16 mouse cellular contexts compared by ENCODE assay signal in the genomic region with DNA sequence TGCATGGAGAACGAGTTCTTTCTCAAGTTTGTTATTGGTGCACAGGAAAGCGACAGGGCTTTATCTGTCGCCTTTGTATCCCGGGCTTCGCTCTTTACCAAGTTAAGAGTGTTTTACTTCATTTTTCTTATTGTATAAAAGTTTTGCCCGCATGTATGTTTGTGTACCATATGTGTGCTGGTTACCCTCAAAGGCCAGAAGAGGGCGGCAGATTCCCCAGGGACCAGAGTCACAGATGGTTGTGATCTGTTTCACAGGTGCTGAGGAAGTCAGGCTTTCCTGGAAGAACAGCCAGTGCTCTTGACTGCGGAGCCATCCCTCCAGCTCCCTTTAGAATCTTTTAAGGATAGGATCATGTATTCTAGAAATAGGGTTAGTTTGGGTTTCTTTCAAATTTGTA. TPM values are rescaled to one million over a fixed set of nuclear protein-coding genes. Genes with fewer than 3 reads are reported as not detected.
DNase-seq lines count a peak whose midpoint lies in the region; ATAC-seq and TF ChIP-seq lines count a peak whose summit lies in the region.
"Had no signal": no experiment of that assay in that cellular context is flagged by ENCODE, and none has a peak within 500 bp of the region (broad histone marks: within the 10 kb centered on the region; RNA-seq: fewer than 3 reads in every experiment).

No protein-coding gene starts in this region.

- dilution Hi-C loops in CH12.LX (cut with MboI; ENCODE audit: extremely low pct_ligation_motif_present, extremely low pct_unique_long_range_greater_than_20kb, low sequenced_read_pairs): no loop called here

- no peak for TF ChIP-seq RAD21 in CH12.LX (IDR thresholded peaks at IDR 0.05; ENCODE audit: low read depth, low read length)

- no peak overlapping the region for H3K9ac ChIP-seq in liver, postnatal 0 days (replicated peaks)
- no peak overlapping the region for H3K9ac ChIP-seq in CH12.LX (ENCODE audit: insufficient read depth, low read depth)
- no peak overlapping the region for H3K9ac ChIP-seq in hindbrain, embryonic 16.5 days (ENCODE audit: low read depth, low read length)
- H3K9ac ChIP-seq: forebrain, postnatal 0 days; intestine, embryonic 15.5 days; lung, embryonic 15.5 days; neural tube, embryonic 12.5 days had no signal

- no peak for ATAC-seq in liver, postnatal 0 days
- ATAC-seq in hindbrain, embryonic 16.5 days: no peak
- ATAC-seq: forebrain, postnatal 0 days; intestine, embryonic 15.5 days had no signal

- TF ChIP-seq POLR2A in CH12.LX (IDR thresholded peaks at IDR 0.05; ENCODE audit: low read depth, low read length): no peak

- peak; percentile 34; the same call in 1 of the 2 replicates for TF ChIP-seq CTCF in liver, postnatal 0 days (IDR thresholded peaks at IDR 0.05; ENCODE audit: low read depth)
- peak in 1 of 2 experiments; percentile 40; a peak in 2 of 4 replicates for TF ChIP-seq CTCF in CH12.LX (conservative IDR thresholded peaks at IDR 0.05 in 1 of 2, IDR thresholded peaks at IDR 0.05 in 1 of 2; ENCODE audit: low read depth in 2 of 2, low read length in 2 of 2)

- no peaks in the 10 kb centered on the region for H3K27me3 ChIP-seq in liver, postnatal 0 days (ENCODE audit: insufficient read depth, low read length)
- peaks cover 3% of the 10 kb centered on the region for H3K27me3 ChIP-seq in CH12.LX (replicated peaks)
- no peaks in the 10 kb centered on the region for H3K27me3 ChIP-seq in hindbrain, embryonic 16.5 days (replicated peaks; ENCODE audit: control insufficient read depth, insufficient read depth, low read length)
- H3K27me3 ChIP-seq: intestine, embryonic 15.5 days; lung, embryonic 15.5 days; neural tube, embryonic 12.5 days had no signal

- WGBS in liver, postnatal 0 days (ENCODE audit: insufficient replicate concordance): 90% methylated on average over 8 of the region's 8 CpGs
- 90% methylated on average over 8 of the region's 8 CpGs for WGBS in hindbrain, embryonic 16.5 days

- H3K9me3 ChIP-seq in liver, postnatal 0 days (ENCODE audit: low read length): no peaks in the 10 kb centered on the region
- H3K9me3 ChIP-seq in CH12.LX (replicated peaks; ENCODE audit: low read length): peaks cover 7% of the 10 kb centered on the region
- peaks cover 2% of the 10 kb centered on the region; the same call in 1 of the 2 replicates for H3K9me3 ChIP-seq in hindbrain, embryonic 16.5 days (ENCODE audit: control insufficient read depth, low read length)
- H3K9me3 ChIP-seq: G1E; intestine, embryonic 15.5 days; lung, embryonic 15.5 days; neural tube, embryonic 12.5 days had no signal

- no peak overlapping the region for H3K4me2 ChIP-seq in liver, postnatal 0 days (ENCODE audit: low read depth, low read length)
- H3K4me2 ChIP-seq in CH12.LX (ENCODE audit: insufficient read depth, low read depth, poor library complexity, severe bottlenecking): no peak overlapping the region
- H3K4me2 ChIP-seq in hindbrain, embryonic 16.5 days (ENCODE audit: low read length): no peak overlapping the region
- H3K4me2 ChIP-seq: intestine, embryonic 15.5 days; lung, embryonic 15.5 days; neural tube, embryonic 12.5 days had no signal

- H3K4me1 ChIP-seq in liver, postnatal 0 days (ENCODE audit: insufficient read depth): no peaks in the 10 kb centered on the region
- peaks cover 0 to 3% of the 10 kb centered on the region in 2 experiments; a peak in 1 of 4 replicates for H3K4me1 ChIP-seq in CH12.LX (ENCODE audit: control insufficient read depth in 1 of 2, insufficient read depth in 2 of 2)
- peaks cover 2% of the 10 kb centered on the region; the same call in 1 of the 2 replicates for H3K4me1 ChIP-seq in hindbrain, embryonic 16.5 days (ENCODE audit: control insufficient read depth, insufficient read depth, low read depth, low read length)
- H3K4me1 ChIP-seq: intestine, embryonic 15.5 days; lung, embryonic 15.5 days; neural tube, embryonic 12.5 days had no signal

- no peaks in the 10 kb centered on the region for H3K79me2 ChIP-seq in CH12.LX (replicated peaks; ENCODE audit: control insufficient read depth, extremely low read depth, insufficient read depth, poor library complexity, severe bottlenecking)

- no peaks in the 10 kb centered on the region for H3K36me3 ChIP-seq in liver, postnatal 0 days (replicated peaks; ENCODE audit: insufficient read depth, low read length)
- H3K36me3 ChIP-seq in CH12.LX (replicated peaks in 1 of 2; ENCODE audit: control insufficient read depth in 1 of 2, insufficient read depth in 1 of 2, low read length in 1 of 2): peaks cover 0 to 19% of the 10 kb centered on the region in 2 experiments
- H3K36me3 ChIP-seq in hindbrain, embryonic 16.5 days (ENCODE audit: control insufficient read depth, insufficient read depth, low read length): no peaks in the 10 kb centered on the region
- H3K36me3 ChIP-seq: G1E; intestine, embryonic 15.5 days; lung, embryonic 15.5 days; neural tube, embryonic 12.5 days had no signal

- in situ Hi-C loops in CH12.LX (cut with MboI; ENCODE audit: low pct_ligation_motif_present, low pct_unique_long_range_greater_than_20kb, low sequenced_read_pairs): loop anchor here (5.0 kb wide), 1 partner anchor 36 kb away; the partner anchor contains the start of gene Ephx1

- no peak overlapping the region for H3K4me3 ChIP-seq in liver, postnatal 0 days (ENCODE audit: low read depth, low read length)
- H3K4me3 ChIP-seq in CH12.LX (replicated peaks in 1 of 3; ENCODE audit: low read depth in 2 of 3, low read length in 2 of 3, poor library complexity in 1 of 3): no peak overlapping the region
- no peak overlapping the region for H3K4me3 ChIP-seq in hindbrain, embryonic 16.5 days (ENCODE audit: low read length)
- H3K4me3 ChIP-seq: intestine, embryonic 15.5 days; lung, embryonic 15.5 days; neural tube, embryonic 12.5 days had no signal

- peak; percentile 78 for DNase-seq in heart, adult 11 months
- no peak for DNase-seq in heart, adult 8-10 months (ENCODE audit: low spot score)
- DNase-seq in liver, postnatal 0 days: no peak
- DNase-seq in liver (no peak), CH12.LX (ENCODE audit: extremely low read depth) (peak; percentile 29), ZHBTc4 (ENCODE audit: low read depth, low spot score) (peak; percentile 78)
- DNase-seq in adrenal gland, adult 8-10 months: no peak
- DNase-seq: adrenal gland, postnatal 36 days; cerebellum, adult 9-10 months; forebrain, postnatal 0 days; heart, adult 18-20 months had no signal

- no peak overlapping the region for H3K27ac ChIP-seq in liver, postnatal 0 days (ENCODE audit: low read depth)
- H3K27ac ChIP-seq in CH12.LX (ENCODE audit: insufficient read depth, low read depth): no peak overlapping the region
- no peak overlapping the region for H3K27ac ChIP-seq in hindbrain, embryonic 16.5 days (ENCODE audit: low read depth, low read length)
- H3K27ac ChIP-seq: intestine, embryonic 15.5 days; lung, embryonic 15.5 days; neural tube, embryonic 12.5 days had no signal

- TF ChIP-seq EP300 in liver, postnatal 0 days (IDR thresholded peaks at IDR 0.05; ENCODE audit: low read depth): no peak
- TF ChIP-seq EP300 in CH12.LX (IDR thresholded peaks at IDR 0.05; ENCODE audit: low read length): no peak

TF ChIP-seq in CH12.LX, 34 proteins besides CTCF, POLR2A, EP300 and RAD21:
- no peak for TF ChIP-seq USF1 (IDR thresholded peaks at IDR 0.05; ENCODE audit: low read depth, low read length)
- TF ChIP-seq MYC (IDR thresholded peaks at IDR 0.05; ENCODE audit: low read depth, low read length): no peak
- TF ChIP-seq IRF4 (IDR thresholded peaks at IDR 0.05; ENCODE audit: low read depth, low read length): no peak
- no peak for TF ChIP-seq NRF1 (IDR thresholded peaks at IDR 0.05; ENCODE audit: low read depth, low read length)
- TF ChIP-seq JUND (conservative IDR thresholded peaks at IDR 0.05; ENCODE audit: low read depth, low read length): no peak
- TF ChIP-seq MAFK (IDR thresholded peaks at IDR 0.05; ENCODE audit: insufficient replicate concordance, low read length): no peak
- TF ChIP-seq CHD2 (IDR thresholded peaks at IDR 0.05; ENCODE audit: low read length): no peak
- no peak for TF ChIP-seq TCF12 (IDR thresholded peaks at IDR 0.05; ENCODE audit: low read depth, low read length)
- TF ChIP-seq ZNF384 (IDR thresholded peaks at IDR 0.05; ENCODE audit: low read depth, low read length): no peak
- TF ChIP-seq SIN3A (IDR thresholded peaks at IDR 0.05; ENCODE audit: low read length): no peak
- TF ChIP-seq ZKSCAN1 (IDR thresholded peaks at IDR 0.05; ENCODE audit: borderline replicate concordance, low read depth, low read length): no peak
- no peak for TF ChIP-seq UBTF (IDR thresholded peaks at IDR 0.05; ENCODE audit: low read depth, low read length)

RNA-seq across cellular contexts. Expression of gene Ephx1, which starts 34.0 kb away (rescaled TPM):
- 10 to 100 TPM; 35.3 to 51.3 (median 47.1) TPM for total RNA-seq in heart, adult 8-10 months (2022)
- polyA plus RNA-seq in liver, postnatal 0 days (2015; fragmentation: Nextera tagmentation; extraction: Ambion mirVana): 81.9 and 83.5 TPM in 2 replicates
- total RNA-seq in CH12.LX (2012; rRNA removed): 7.5 and 12.0 TPM in 2 replicates
- total RNA-seq in CH12.LX (2014; rRNA removed): 9.8 and 10.7 TPM in 2 replicates
- polyA plus RNA-seq in CH12.LX (2012; ENCODE audit: insufficient read length, low read depth): 20.7 and 21.5 TPM in 2 replicates
- polyA plus RNA-seq in hindbrain, embryonic 16.5 days (2015; fragmentation: Nextera tagmentation; extraction: Ambion mirVana): 11.8 and 16.4 TPM in 2 replicates
- 100 to 1,000 TPM; 324 to 382 (median 360) TPM for total RNA-seq in adrenal gland, adult 8-10 months (2022)
- total RNA-seq: G1E had no signal
- polyA plus RNA-seq: G1E had no signal

RNA-seq across cellular contexts. Expression of gene Tmem63a, which starts 44.6 kb away (rescaled TPM):
- 10 to 100 TPM; 12.3 to 15.1 (median 13.9) TPM for total RNA-seq in heart, adult 8-10 months (2022)
- polyA plus RNA-seq in liver, postnatal 0 days (2015; fragmentation: Nextera tagmentation; extraction: Ambion mirVana): 6.3 and 7.4 TPM in 2 replicates
- total RNA-seq in CH12.LX (2012; rRNA removed) (2.2 and 2.6 TPM in 2 replicates), CH12.LX (2014; rRNA removed) (0.89 and 1.1 TPM in 2 replicates)
- 3.0 TPM in 2 replicates for polyA plus RNA-seq in CH12.LX (2012; ENCODE audit: insufficient read length, low read depth)
- 2.1 and 2.6 TPM in 2 replicates for polyA plus RNA-seq in hindbrain, embryonic 16.5 days (2015; fragmentation: Nextera tagmentation; extraction: Ambion mirVana)
- total RNA-seq in adrenal gland, adult 8-10 months (2022): 10 to 100 TPM; 79.6 to 95.9 (median 87.5) TPM

RNA-seq across cellular contexts. Expression of gene Lefty1, which starts 51.9 kb away (rescaled TPM):
- total RNA-seq in heart, adult 8-10 months (2022): 1 to 10 TPM in 1 of 4 experiments, under 1 TPM in 3; 0.43 to 1.2 (median 0.65) TPM
- 1.6 and 2.2 TPM in 2 replicates for polyA plus RNA-seq in liver, postnatal 0 days (2015; fragmentation: Nextera tagmentation; extraction: Ambion mirVana)
- 0.17 TPM in 1 of 2 replicates, not detected in the other for total RNA-seq in CH12.LX (2012; rRNA removed)
- 0.14 TPM in 1 of 2 replicates, not detected in the other for total RNA-seq in CH12.LX (2014; rRNA removed)
- 0.15 TPM in 1 of 2 replicates, not detected in the other for polyA plus RNA-seq in CH12.LX (2012; ENCODE audit: insufficient read length, low read depth)
- polyA plus RNA-seq in hindbrain, embryonic 16.5 days (2015; fragmentation: Nextera tagmentation; extraction: Ambion mirVana): 0.16 and 0.25 TPM in 2 replicates
- total RNA-seq in adrenal gland, adult 8-10 months (2022): 10 to 100 TPM in 3 of 4 experiments, 1 to 10 TPM in 1; 5.8 to 22.3 (median 14.0) TPM
- total RNA-seq: forebrain, postnatal 0 days; G1E had no signal
- polyA plus RNA-seq: G1E had no signal

Comparison
In these comparisons a context has a peak if more than half of its experiments do, and no peak if none do; other contexts are left out.
1. DNase-seq: peak in heart, adult 11 months (single experiment), CH12.LX (single experiment) and ZHBTc4 (single experiment); none in heart, adult 8-10 months (single experiment), liver, postnatal 0 days (single experiment), liver (single experiment) and adrenal gland, adult 8-10 months (single experiment).
2. RNA of gene Ephx1, which starts 34.0 kb away (total RNA-seq): 324 to 382 TPM in adrenal gland, adult 8-10 months; 35.3 to 51.3 TPM in heart, adult 8-10 months and 7.5 to 12.0 TPM in CH12.LX; every median in the first group is over 4 times any median in the second.
3. RNA of gene Tmem63a, which starts 44.6 kb away (total RNA-seq): 79.6 to 95.9 TPM in adrenal gland, adult 8-10 months; 12.3 to 15.1 TPM in heart, adult 8-10 months and 0.89 to 2.6 TPM in CH12.LX; every median in the first group is over 4 times any median in the second.